Mouse (Mus musculus) heart, embryonic 14.5 days (tissue): ENCODE results near the gene Ak6. TPM values are rescaled to one million over a fixed set of nuclear protein-coding genes. Genes with fewer than 3 reads are reported as not detected.

Source experiments
- ATAC-seq: fragments of 200-750 bp; cut with Nextera tagmentation; 2 replicates; pipeline ENCODE4 v1.8.0; 2017; ENCODE audit warnings: low read depth, moderate TSS enrichment; ENCODE audit not compliant: insufficient number of reproducible peaks, insufficient read depth, low FRiP score
- H3K27ac ChIP-seq, 2 experiments: fragments of 200-500 bp in 1 of 2; fragments of 300-500 bp in 1 of 2; sonication (generic) in 1 of 2; replicated peaks in 1 of 2; 2 replicates each; pipeline ENCODE4 v1.5.1; 2012 to 2014; ENCODE audit warnings: low read depth in 2 of 2, low read length in 2 of 2, control low read depth in 1 of 2, mild to moderate bottlenecking in 1 of 2, mixed read lengths in 1 of 2; ENCODE audit not compliant: control insufficient read depth in 1 of 2, insufficient read depth in 1 of 2
- H3K27me3 ChIP-seq: fragments of 300-500 bp; sonication (generic); 2 replicates; pipeline ENCODE4 v1.6.1; 2014; ENCODE audit warnings: mild to moderate bottlenecking, low read length, control low read depth; ENCODE audit not compliant: control insufficient read depth, insufficient read depth
- H3K36me3 ChIP-seq: fragments of 300-500 bp; sonication (generic); 2 replicates; pipeline ENCODE4 v1.6.1; 2014; ENCODE audit warnings: mild to moderate bottlenecking, control low read depth, low read length, mixed read lengths; ENCODE audit not compliant: control insufficient read depth, insufficient read depth
- H3K4me1 ChIP-seq, 2 experiments: fragments of 200-500 bp in 1 of 2; fragments of 300-500 bp in 1 of 2; sonication (generic) in 1 of 2; 2 replicates each; pipeline ENCODE4 v1.6.1; 2012 to 2014; ENCODE audit warnings: low read length in 2 of 2, control low read depth in 1 of 2, mixed read lengths in 1 of 2; ENCODE audit not compliant: control insufficient read depth in 2 of 2, insufficient read depth in 2 of 2
- H3K4me2 ChIP-seq: fragments of 300-500 bp; sonication (generic); 2 replicates; pipeline ENCODE4 v1.6.1; 2014; ENCODE audit warnings: mild to moderate bottlenecking, low read length
- H3K4me3 ChIP-seq, 2 experiments: fragments of 200-500 bp in 1 of 2; fragments of 300-500 bp in 1 of 2; sonication (generic) in 1 of 2; 2 replicates each; pipeline ENCODE4 v1.5.1; 2012 to 2014; ENCODE audit warnings: low read length in 2 of 2, mild to moderate bottlenecking in 2 of 2, control low read depth in 1 of 2, low read depth in 1 of 2, moderate library complexity in 1 of 2; ENCODE audit not compliant: control insufficient read depth in 1 of 2, insufficient read depth in 1 of 2
- H3K9ac ChIP-seq: fragments of 300-500 bp; sonication (generic); 2 replicates; pipeline ENCODE4 v1.6.1; 2014; ENCODE audit warnings: mild to moderate bottlenecking, low read length
- H3K9me3 ChIP-seq: fragments of 300-500 bp; sonication (generic); 2 replicates; pipeline ENCODE4 v1.6.1; 2016; ENCODE audit warnings: low read length, control low read depth; ENCODE audit not compliant: control insufficient read depth
- WGBS: fragments of 180-500 bp; shearing (Covaris S2); extraction: QIAGEN DNeasy Blood & Tissue Kit; methylation state at CpG from one replicate; pipeline ENCODE4 v1.1.7; 2014; 5-methylcytosine and 5-hydroxymethylcytosine counted together
- polyA plus RNA-seq: library from polyadenylated mRNA; unstranded; fragments of >200 nt; fragmentation: Nextera tagmentation; extraction: Ambion mirVana; gene quantifications from 2 replicates; pipeline ENCODE4 v1.2.1, GENCODE M21; 2014

Gene Ak6
- polyA plus RNA-seq, 1 experiment from 2014 or later: 262 TPM

GRCm38 (mm10) chr13:100670181-100670741 is 19.5 kb downstream of the Ak6 start:
- Histone ChIP-seq H3K27me3 (no peaks in the 10 kb centered on the region), H3K4me1 (peaks cover 0 to 4% of the 10 kb centered on the region in 2 experiments; a peak in 1 of 4 replicates), H3K9ac (peak overlapping the region; percentile 82), H3K9me3 (no peaks in the 10 kb centered on the region), H3K36me3 (peaks cover 16% of the 10 kb centered on the region), H3K4me3 (peak overlapping the region; percentile 68 to 89; a peak in 3 of 4 replicates), H3K4me2 (peak overlapping the region; percentile 74), H3K27ac (peak overlapping the region in 1 of 2 experiments; percentile 58; a peak in 1 of 4 replicates)
- no peak for ATAC-seq
- 52% methylated on average over 9 of the region's 9 CpGs for WGBS

DNA sequence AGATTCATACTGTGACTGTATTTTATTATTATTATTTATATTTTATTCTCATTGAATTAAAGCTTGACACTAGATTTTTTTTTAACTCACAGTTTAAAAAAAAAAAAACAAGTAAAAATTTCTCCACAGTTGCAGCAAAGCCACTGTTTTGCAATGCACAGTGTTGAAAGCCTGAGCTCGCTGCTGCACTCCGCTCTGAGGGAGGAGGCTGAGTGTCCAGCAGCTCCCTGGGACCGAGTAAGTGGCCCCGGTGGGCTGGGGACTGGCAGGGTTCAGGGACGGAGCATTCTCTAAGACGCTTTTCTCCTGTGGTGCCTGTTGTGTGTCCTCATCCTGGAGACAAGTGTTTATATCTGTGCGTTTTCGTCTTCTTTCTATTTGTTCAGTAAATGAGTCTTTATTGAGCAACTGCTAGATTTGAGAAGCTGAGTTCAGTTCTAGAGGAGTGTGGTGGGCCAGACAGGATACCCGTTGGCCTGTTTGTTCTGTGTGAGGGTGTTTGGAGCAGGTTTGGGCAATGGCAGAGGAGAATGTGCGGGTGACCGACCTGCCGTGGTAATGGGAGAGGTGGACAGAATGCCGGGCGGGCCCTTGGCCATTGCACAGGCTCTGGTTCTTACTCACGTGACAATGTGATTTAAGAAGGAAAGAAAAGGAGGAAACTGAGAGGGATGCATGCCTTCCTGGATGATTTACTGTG is 25.3 kb downstream of the Ak6 start:
- Histone ChIP-seq H3K4me2 (no peak overlapping the region), H3K4me1 (no peaks in the 10 kb centered on the region), H3K36me3 (0 out of 2 replicates have a peak, but pooled peaks cover 3% of the 10 kb centered on the region), H3K27ac (no peak overlapping the region), H3K27me3 (no peaks in the 10 kb centered on the region), H3K4me3 (no peak overlapping the region), H3K9me3 (no peaks in the 10 kb centered on the region), H3K9ac (no peak overlapping the region)
- 82% methylated on average over 15 of the region's 15 CpGs for WGBS
- ATAC-seq: no peak

- H3K27me3 ChIP-seq: no peaks in the 10 kb centered on the region
- 78% methylated on average over 8 of the region's 8 CpGs for WGBS
- no peak for ATAC-seq
Measured at GRCm38 (mm10) chr13:100681615-100682014, 30.8 kb downstream of the Ak6 start.

DNA sequence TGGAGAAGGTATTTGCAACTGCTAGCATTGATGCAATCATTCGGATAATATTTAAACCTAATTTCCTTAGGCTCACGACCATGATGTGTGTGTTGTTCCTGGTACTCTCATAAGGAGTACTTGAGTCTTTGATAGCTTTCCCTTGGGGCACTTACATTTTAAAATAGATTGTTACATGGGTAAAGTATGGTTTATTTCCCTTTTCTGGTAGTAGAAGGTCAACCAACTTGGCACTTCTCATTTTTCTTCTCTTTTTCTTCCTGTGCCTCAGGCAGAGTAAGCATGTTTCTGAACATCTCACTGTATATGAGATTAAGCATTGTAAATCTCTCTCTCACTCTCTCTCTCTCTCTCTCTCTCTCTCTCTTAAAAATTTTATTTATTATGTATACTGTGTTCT is 32.1 kb downstream of the Ak6 start:
- WGBS: 76% methylated on average over 2 of the region's 2 CpGs
- Histone ChIP-seq H3K9ac (no peak overlapping the region), H3K27me3 (no peaks in the 10 kb centered on the region), H3K4me1 (no peaks in the 10 kb centered on the region), H3K9me3 (no peaks in the 10 kb centered on the region), H3K4me3 (no peak overlapping the region), H3K4me2 (no peak overlapping the region), H3K27ac (no peak overlapping the region), H3K36me3 (peaks cover 10% of the 10 kb centered on the region; the same call in 1 of the 2 replicates)
- ATAC-seq: no peak

More at GRCm38 (mm10) chr13:100681615-100682014, 30.8 kb downstream of the Ak6 start:
- Histone ChIP-seq H3K9me3 (no peaks in the 10 kb centered on the region), H3K4me2 (no peak overlapping the region), H3K9ac (no peak overlapping the region), H3K27ac (no peak overlapping the region), H3K4me1 (no peaks in the 10 kb centered on the region), H3K36me3 (peaks cover 10% of the 10 kb centered on the region; the same call in 1 of the 2 replicates), H3K4me3 (no peak overlapping the region)

- Histone ChIP-seq H3K4me2 (no peak overlapping the region), H3K27me3 (no peaks in the 10 kb centered on the region), H3K36me3 (peaks cover 7% of the 10 kb centered on the region; the same call in 1 of the 2 replicates), H3K4me1 (no peaks in the 10 kb centered on the region), H3K27ac (no peak overlapping the region), H3K9me3 (no peaks in the 10 kb centered on the region), H3K4me3 (no peak overlapping the region), H3K9ac (no peak overlapping the region)
- no peak for ATAC-seq
- WGBS: 67% methylated on average over 2 of the region's 2 CpGs
Measured at GRCm38 (mm10) chr13:100684355-100684754, 33.6 kb downstream of the Ak6 start.

DNA sequence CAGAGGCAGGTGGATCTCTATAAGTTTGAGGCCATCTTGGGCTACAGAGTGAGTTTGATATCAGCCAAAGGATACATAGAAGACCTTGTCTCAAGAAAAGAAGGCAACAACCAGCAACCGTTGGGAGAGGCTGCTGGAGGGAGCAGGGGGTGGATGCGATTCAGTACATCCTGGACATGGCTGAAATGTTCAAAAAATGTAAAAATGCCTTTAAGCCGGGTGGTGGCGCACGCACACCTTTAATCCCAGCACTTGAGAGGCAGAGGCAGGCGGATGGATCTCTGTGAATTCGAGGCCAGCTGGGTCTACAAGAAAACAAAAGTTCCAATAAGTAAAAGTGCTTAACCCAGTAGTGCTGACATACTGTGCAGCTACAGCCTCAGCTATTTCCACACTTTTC is 36.7 kb downstream of the Ak6 start:
- H3K27ac ChIP-seq: no peak overlapping the region
- ATAC-seq: no peak
- H3K4me3 ChIP-seq: no peak overlapping the region
- H3K4me1 ChIP-seq: no peaks in the 10 kb centered on the region
- H3K36me3 ChIP-seq: 0 out of 2 replicates have a peak, but pooled peaks cover 10% of the 10 kb centered on the region
- no peak overlapping the region for H3K4me2 ChIP-seq
- no peaks in the 10 kb centered on the region for H3K27me3 ChIP-seq
- no peaks in the 10 kb centered on the region for H3K9me3 ChIP-seq
- no peak overlapping the region for H3K9ac ChIP-seq
- WGBS: 54% methylated on average over 7 of the region's 7 CpGs

GRCm38 (mm10) chr13:100697541-100697940 is 46.8 kb downstream of the Ak6 start:
- no peak for ATAC-seq
- no peak overlapping the region for H3K9ac ChIP-seq
- no peak overlapping the region for H3K4me2 ChIP-seq
- no peak overlapping the region for H3K4me3 ChIP-seq
- no peaks in the 10 kb centered on the region for H3K4me1 ChIP-seq
- WGBS: 90% methylated on average over 3 of the region's 3 CpGs
- H3K9me3 ChIP-seq: no peaks in the 10 kb centered on the region
- H3K27ac ChIP-seq: no peak overlapping the region
- peaks cover 75% of the 10 kb centered on the region for H3K36me3 ChIP-seq
- no peaks in the 10 kb centered on the region for H3K27me3 ChIP-seq
